Mouse (Mus musculus) CH12.LX (cell line): ENCODE measurements at regions not wholly inside any gene's neighbourhood (a gene's known extent, or its start where the extent isn't known, plus 50 kb on each side); places are given as distances from the start of the nearest gene placed in this dataset.

Experiments
- DNase-seq: peaks from one replicate; pipeline ENCODE4 v3.0.0-alpha.2; 2013; ENCODE audit errors: extremely low read depth
- H3K27ac ChIP-seq: 2 replicates; pipeline ENCODE4 v1.5.1; 2012; ENCODE audit warnings: low read depth, mild to moderate bottlenecking, control low read depth, moderate library complexity; ENCODE audit not compliant: insufficient read depth
- H3K27me3 ChIP-seq: replicated peaks from 2 replicates; pipeline ENCODE3; 2012; ENCODE audit warnings: inconsistent platforms
- H3K36me3 ChIP-seq, 2 experiments: replicated peaks in 1 of 2; 2 replicates each; pipeline versions ENCODE3 to v1.6.1; 2012; ENCODE audit warnings: inconsistent platforms in 1 of 2, low read length in 1 of 2, mild to moderate bottlenecking in 1 of 2, mixed read lengths in 1 of 2, moderate library complexity in 1 of 2; ENCODE audit not compliant: control insufficient read depth in 1 of 2, insufficient read depth in 1 of 2
- H3K4me1 ChIP-seq, 2 experiments: 2 replicates each; pipeline ENCODE4 v1.6.1; 2012; ENCODE audit warnings: inconsistent platforms in 1 of 2, moderate library complexity in 1 of 2; ENCODE audit not compliant: insufficient read depth in 2 of 2, control insufficient read depth in 1 of 2
- H3K4me2 ChIP-seq: 2 replicates; pipeline ENCODE4 v1.6.1; 2012; ENCODE audit warnings: low read depth, mild to moderate bottlenecking, control low read depth; ENCODE audit not compliant: poor library complexity, insufficient read depth, severe bottlenecking
- H3K4me3 ChIP-seq, 3 experiments: fragments of 150-350 bp in 1 of 3; sonication (generic) in 1 of 3; replicated peaks in 1 of 3; 2 replicates each; pipeline versions ENCODE3 to v1.5.1; 2011 to 2012; ENCODE audit warnings: low read depth in 2 of 3, low read length in 2 of 3, mild to moderate bottlenecking in 2 of 3, moderate library complexity in 2 of 3, control low read depth in 1 of 3, improper control_type of control experiment in 1 of 3, inconsistent platforms in 1 of 3, mixed read lengths in 1 of 3; ENCODE audit not compliant: poor library complexity in 1 of 3
- H3K79me2 ChIP-seq: replicated peaks from 2 replicates; pipeline ENCODE4 v1.6.1; 2012; ENCODE audit warnings: mild to moderate bottlenecking, moderate library complexity; ENCODE audit not compliant: control insufficient read depth, poor library complexity, insufficient read depth, severe bottlenecking; ENCODE audit errors: extremely low read depth
- H3K9ac ChIP-seq: 2 replicates; pipeline ENCODE4 v1.6.1; 2012; ENCODE audit warnings: low read depth, mild to moderate bottlenecking, control low read depth, moderate library complexity; ENCODE audit not compliant: insufficient read depth
- H3K9me3 ChIP-seq: replicated peaks from 2 replicates; pipeline ENCODE3; 2012; ENCODE audit warnings: low read length, inconsistent platforms, mixed read lengths
- BHLHE40 ChIP-seq: IDR thresholded peaks from 2 replicates; pipeline ENCODE4 v1.6.1; 2011; ENCODE audit warnings: mild to moderate bottlenecking, low read depth, low read length, improper control_type of control experiment
- CHD1 ChIP-seq: IDR thresholded peaks from 2 replicates; pipeline ENCODE4 v1.6.1; 2012; ENCODE audit warnings: low read depth, low read length, improper control_type of control experiment, inconsistent platforms
- E2F4 ChIP-seq: IDR thresholded peaks from 2 replicates; pipeline ENCODE4 v1.6.1; 2011; ENCODE audit warnings: low read depth, low read length, improper control_type of control experiment; ENCODE audit not compliant: insufficient replicate concordance
- ELF1 ChIP-seq: IDR thresholded peaks from 2 replicates; pipeline ENCODE4 v1.6.1; 2014; ENCODE audit warnings: low read depth, mild to moderate bottlenecking, inconsistent platforms, low read length, improper control_type of control experiment
- HCFC1 ChIP-seq: IDR thresholded peaks from 2 replicates; pipeline ENCODE4 v1.6.1; 2012; ENCODE audit warnings: low read depth, mild to moderate bottlenecking, inconsistent platforms, low read length, improper control_type of control experiment
- IRF4 ChIP-seq: IDR thresholded peaks from 2 replicates; pipeline ENCODE4 v1.6.1; 2014; ENCODE audit warnings: low read depth, mild to moderate bottlenecking, inconsistent platforms, low read length, improper control_type of control experiment
- JUN ChIP-seq: IDR thresholded peaks from 2 replicates; pipeline ENCODE4 v1.6.1; 2011; ENCODE audit warnings: low read depth, mild to moderate bottlenecking, low read length, improper control_type of control experiment, moderate library complexity; ENCODE audit not compliant: insufficient read depth
- JUND ChIP-seq: conservative IDR thresholded peaks from 2 replicates; pipeline ENCODE4 v1.6.1; 2011; ENCODE audit warnings: low read depth, low read length, improper control_type of control experiment
- MAX ChIP-seq: IDR thresholded peaks from 2 replicates; pipeline ENCODE4 v1.6.1; 2011; ENCODE audit warnings: low read length, improper control_type of control experiment
- MEF2A ChIP-seq: IDR thresholded peaks from 2 replicates; pipeline ENCODE4 v1.6.1; 2014; ENCODE audit warnings: low read depth, mild to moderate bottlenecking, inconsistent platforms, low read length, improper control_type of control experiment, borderline replicate concordance
- MYC ChIP-seq: IDR thresholded peaks from 2 replicates; pipeline ENCODE4 v1.6.1; 2011; ENCODE audit warnings: low read depth, mild to moderate bottlenecking, improper control_type of control experiment, low read length
- POLR2A ChIP-seq: IDR thresholded peaks from 2 replicates; pipeline ENCODE4 v1.6.1; 2011; ENCODE audit warnings: low read depth, mild to moderate bottlenecking, improper control_type of control experiment, low read length
- POLR2AphosphoS2 ChIP-seq: IDR thresholded peaks from 2 replicates; pipeline ENCODE4 v1.6.1; 2011; ENCODE audit warnings: low read depth, low read length, improper control_type of control experiment
- RCOR1 ChIP-seq: conservative IDR thresholded peaks from 2 replicates; pipeline ENCODE4 v1.6.1; 2012; ENCODE audit warnings: low read depth, mild to moderate bottlenecking, inconsistent platforms, low read length, improper control_type of control experiment
- SIN3A ChIP-seq: IDR thresholded peaks from 2 replicates; pipeline ENCODE4 v1.6.1; 2012; ENCODE audit warnings: low read length, improper control_type of control experiment, inconsistent platforms
- TBP ChIP-seq: conservative IDR thresholded peaks from 2 replicates; pipeline ENCODE4 v1.6.1; 2011; ENCODE audit warnings: low read depth, low read length, improper control_type of control experiment
- TCF12 ChIP-seq: IDR thresholded peaks from 2 replicates; pipeline ENCODE4 v1.6.1; 2014; ENCODE audit warnings: low read depth, mild to moderate bottlenecking, inconsistent platforms, low read length, improper control_type of control experiment
- UBTF ChIP-seq: IDR thresholded peaks from 2 replicates; pipeline ENCODE4 v1.6.1; 2012; ENCODE audit warnings: low read depth, mild to moderate bottlenecking, inconsistent platforms, low read length, improper control_type of control experiment, moderate library complexity
- ZC3H11A ChIP-seq: IDR thresholded peaks from 2 replicates; pipeline ENCODE4 v1.6.1; 2012; ENCODE audit warnings: low read depth, mild to moderate bottlenecking, inconsistent platforms, low read length, improper control_type of control experiment
- ZKSCAN1 ChIP-seq: IDR thresholded peaks from 2 replicates; pipeline ENCODE4 v1.6.1; 2012; ENCODE audit warnings: low read depth, inconsistent platforms, low read length, improper control_type of control experiment, borderline replicate concordance
- dilution Hi-C: fragments of 300-500 bp; cut with MboI; formaldehyde crosslinking; loops from 2 replicates; pipeline ENCODE4 v1.14.3; 2020; ENCODE audit warnings: low sequenced_read_pairs; ENCODE audit not compliant: extremely low pct_unique_long_range_greater_than_20kb, extremely low pct_ligation_motif_present
- in situ Hi-C: fragments of 300-500 bp; cut with MboI; formaldehyde crosslinking; loops from 3 replicates; pipeline ENCODE4 v1.14.3; 2019; ENCODE audit warnings: low sequenced_read_pairs, low pct_ligation_motif_present, low pct_unique_long_range_greater_than_20kb, mixed read lengths

DNA sequence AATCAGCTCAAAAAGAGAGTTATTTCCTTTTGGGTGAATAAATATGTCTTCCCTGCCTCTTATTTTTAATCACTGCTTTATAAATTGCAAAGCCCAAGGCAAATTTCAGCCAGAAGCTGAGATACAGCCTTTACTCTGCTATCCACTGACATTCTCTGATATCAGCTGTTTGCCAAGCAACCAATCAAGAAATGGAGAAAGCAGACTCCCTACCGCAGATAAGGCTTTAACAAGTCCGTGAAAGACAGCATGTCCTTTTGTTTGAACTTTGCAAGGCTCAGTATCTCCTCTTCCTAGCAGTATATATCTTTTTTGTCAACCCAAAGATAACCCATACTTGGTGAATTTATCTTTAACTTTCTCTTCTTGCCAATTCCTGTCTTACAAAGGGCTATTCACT lies 236.6 kb downstream of the Gm11146 start:
- in situ Hi-C loops (no loop called here), dilution Hi-C loops (no loop called here)
- Histone ChIP-seq H3K27ac (no peak overlapping the region), H3K4me2 (no peak overlapping the region), H3K36me3 (no peaks in the 10 kb centered on the region), H3K79me2 (no peaks in the 10 kb centered on the region), H3K9ac (no peak overlapping the region), H3K4me3 (no peak overlapping the region), H3K27me3 (no peaks in the 10 kb centered on the region), H3K9me3 (peaks cover 8% of the 10 kb centered on the region), H3K4me1 (no peaks in the 10 kb centered on the region)
- TF ChIP-seq TCF12 (no peak), IRF4 (no peak), CHD1 (no peak)
- no peak for DNase-seq

DNA sequence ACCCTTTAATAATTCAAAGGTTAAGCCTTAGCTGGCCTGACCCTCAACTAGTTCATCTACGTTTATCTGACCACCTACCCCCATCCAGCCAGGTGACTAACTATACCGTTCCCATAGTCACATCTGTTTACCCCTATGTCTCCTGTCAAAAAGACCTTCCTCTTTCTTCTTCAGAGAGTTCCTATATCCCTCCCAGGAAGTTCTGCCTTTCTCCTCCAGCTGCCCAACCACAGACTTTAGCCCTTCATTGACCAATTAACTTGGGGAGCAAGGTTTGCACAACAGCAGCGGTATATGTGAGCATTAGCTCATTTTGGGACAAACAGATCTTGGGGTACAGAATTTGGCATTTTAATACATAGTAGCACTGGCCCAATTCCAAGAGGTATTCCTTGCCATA lies 237.5 kb downstream of the Gm11146 start:
- Histone ChIP-seq H3K4me2 (no peak overlapping the region), H3K9me3 (peaks cover 6% of the 10 kb centered on the region), H3K27me3 (no peaks in the 10 kb centered on the region), H3K36me3 (no peaks in the 10 kb centered on the region), H3K9ac (no peak overlapping the region), H3K4me1 (no peaks in the 10 kb centered on the region), H3K79me2 (no peaks in the 10 kb centered on the region), H3K4me3 (no peak overlapping the region)
- dilution Hi-C loops: no loop called here
- in situ Hi-C loops: no loop called here
- DNase-seq: no peak
- TF ChIP-seq TBP (no peak), MEF2A (no peak), E2F4 (no peak), ZKSCAN1 (no peak), SIN3A (no peak), JUND (no peak), MAX (no peak), HCFC1 (no peak), ELF1 (no peak), POLR2A (no peak), JUN (no peak), MYC (no peak), POLR2AphosphoS2 (no peak), IRF4 (no peak), RCOR1 (no peak), UBTF (no peak), BHLHE40 (no peak), CHD1 (no peak), ZC3H11A (no peak)
- TF ChIP-seq, all 38 proteins: peak for 0
- H3K27ac ChIP-seq: no peak overlapping the region
